Mouse (Mus musculus) gastrocnemius, postnatal 10 days (tissue): ENCODE results near the gene Itpr1. TPM values are rescaled to one million over a fixed set of nuclear protein-coding genes. Genes with fewer than 3 reads are reported as not detected.

Experiments
- DNase-seq: peaks from one replicate; pipeline ENCODE4 v3.0.0; 2021; ENCODE audit warnings: mixed read lengths
- total RNA-seq, 2 experiments: library from RNA; stranded (reverse); gene quantifications; 2 replicates each; pipeline ENCODE4 v1.2.3; 2021

Itpr1 gene
- total RNA-seq, 2 experiments from 2014 or later, result 19.7 to 30.6 TPM

DNA sequence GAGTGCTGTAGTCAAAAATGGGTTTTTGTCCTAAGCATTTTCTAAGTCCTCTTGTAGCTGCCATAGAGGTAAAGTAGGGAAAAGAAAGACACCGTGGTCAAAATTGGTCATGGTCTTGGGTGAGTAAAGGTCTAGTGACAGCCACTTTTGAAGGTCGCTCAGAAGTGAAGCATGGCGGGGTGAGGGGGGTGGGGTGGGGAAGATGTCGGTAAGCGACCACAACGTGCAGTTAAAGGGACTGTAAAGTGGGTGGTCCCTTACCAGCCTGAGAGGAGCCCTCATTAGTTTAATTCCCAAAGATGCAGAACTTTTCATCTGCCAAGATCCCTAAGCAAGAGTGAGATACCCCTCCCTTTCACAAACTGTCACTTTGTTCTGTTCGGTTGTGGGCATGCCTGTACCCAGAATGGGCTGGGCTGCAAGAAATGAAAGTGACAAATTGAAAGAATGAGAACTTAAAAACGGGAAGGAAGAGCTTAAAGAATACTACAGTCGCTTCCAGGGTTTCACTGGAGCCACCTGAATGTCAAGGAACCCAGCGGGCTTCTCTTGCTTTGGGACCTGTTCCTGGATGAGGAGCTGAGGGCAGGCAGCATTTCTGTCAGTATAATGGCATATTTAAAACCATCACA is 1.5 kb downstream of the Itpr1 start:
- no peak for DNase-seq

DNA sequence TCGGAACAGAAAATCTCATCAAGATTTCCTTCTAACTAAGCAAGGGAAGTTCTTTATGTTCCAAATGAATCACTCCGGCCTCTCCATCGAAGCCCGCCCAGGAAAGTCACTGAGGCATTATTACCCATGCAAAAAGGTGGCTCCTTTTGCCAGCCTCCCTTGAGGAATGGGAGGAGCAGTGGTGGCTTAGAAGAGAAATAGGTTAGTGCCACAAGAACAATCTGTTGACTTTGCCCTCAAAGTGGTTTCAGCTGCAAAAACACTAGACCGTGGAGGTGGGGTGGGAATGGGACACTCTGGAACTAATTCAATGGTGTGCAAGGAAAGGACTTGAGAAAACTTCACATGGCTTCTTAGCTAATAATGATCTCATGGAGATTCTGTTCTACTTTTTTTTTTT is 3.2 kb downstream of the Itpr1 start:
- DNase-seq, result no peak

DNA sequence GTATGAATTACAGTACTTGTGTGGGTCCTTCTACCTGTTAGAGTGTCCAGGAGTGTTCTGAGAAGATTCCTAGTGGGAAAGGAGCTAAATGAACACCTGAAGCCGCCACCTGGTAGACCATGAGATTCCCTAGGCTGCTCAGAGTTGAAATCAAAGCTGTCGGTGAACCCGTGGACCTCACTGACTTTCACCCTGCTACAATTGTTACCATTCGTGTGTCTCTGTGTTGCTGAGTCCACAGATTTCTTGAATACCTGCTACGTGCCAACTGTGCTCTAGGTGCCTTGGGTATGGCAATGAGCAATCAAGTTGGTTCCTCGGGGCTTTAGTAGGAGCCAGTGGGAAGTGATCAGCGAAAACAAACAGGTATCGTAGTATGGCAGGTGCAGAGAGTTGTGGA is 3.9 kb downstream of the Itpr1 start:
- no peak for DNase-seq

DNA sequence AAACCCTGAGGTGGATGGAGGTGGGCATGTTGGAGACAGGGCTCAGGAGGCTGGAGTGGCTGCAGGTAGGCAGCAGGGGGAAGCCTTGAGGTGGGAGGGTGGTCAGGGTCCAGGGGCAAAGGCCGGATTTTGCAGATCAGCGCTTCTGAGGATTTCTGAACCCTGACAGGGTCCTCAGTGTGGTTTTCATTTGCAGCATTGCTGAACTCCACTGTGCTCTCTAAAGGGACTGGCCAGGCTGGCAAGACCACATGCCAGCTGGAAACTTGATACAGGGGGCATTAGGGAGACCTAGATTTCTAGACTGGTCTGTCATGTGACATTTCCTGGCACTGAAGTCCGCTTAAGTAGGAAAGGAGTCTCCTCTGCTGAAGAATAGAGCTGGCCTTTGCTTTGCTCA is 5.1 kb downstream of the Itpr1 start:
- no peak for DNase-seq

DNA sequence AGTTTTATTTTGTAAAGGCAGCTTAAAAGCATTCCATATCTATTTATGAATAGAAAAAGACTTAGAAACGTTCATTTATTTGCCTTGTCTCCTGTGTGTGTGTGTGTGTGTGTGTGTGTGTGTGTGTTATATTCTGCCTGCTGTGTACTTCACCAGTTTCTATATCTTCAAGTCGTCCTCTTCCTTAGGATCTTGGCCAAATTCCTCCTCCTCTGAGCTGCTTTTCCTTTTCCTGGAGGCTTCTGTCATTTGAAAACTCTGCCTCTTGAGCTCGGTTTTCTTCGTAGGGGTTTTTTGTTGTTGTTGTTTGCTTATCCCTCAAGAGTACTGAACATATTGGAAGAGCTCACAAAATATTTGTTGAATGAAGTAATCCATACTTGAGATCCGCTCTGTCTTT is 9.5 kb downstream of the Itpr1 start:
- DNase-seq, result no peak

DNA sequence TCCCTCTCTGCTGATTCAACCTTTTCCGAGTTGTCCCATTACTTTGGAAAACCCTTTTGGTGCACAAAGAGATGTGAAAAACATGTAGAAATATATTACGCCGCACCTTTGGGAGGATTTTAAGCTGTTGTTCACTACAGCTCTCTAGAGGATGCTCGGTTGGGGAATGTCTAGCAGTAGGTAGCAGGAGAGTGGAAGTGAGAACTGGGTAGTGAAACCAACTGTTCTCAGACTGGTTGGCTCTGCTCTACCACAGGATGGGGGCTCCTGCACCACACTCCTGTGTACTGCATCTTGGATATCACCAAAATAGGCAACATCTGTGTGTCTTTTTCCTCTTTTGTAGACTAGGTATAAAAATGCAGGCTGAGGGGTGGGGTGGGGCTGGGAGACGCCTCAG is 10.0 kb downstream of the Itpr1 start:
- DNase-seq, result no peak

DNA sequence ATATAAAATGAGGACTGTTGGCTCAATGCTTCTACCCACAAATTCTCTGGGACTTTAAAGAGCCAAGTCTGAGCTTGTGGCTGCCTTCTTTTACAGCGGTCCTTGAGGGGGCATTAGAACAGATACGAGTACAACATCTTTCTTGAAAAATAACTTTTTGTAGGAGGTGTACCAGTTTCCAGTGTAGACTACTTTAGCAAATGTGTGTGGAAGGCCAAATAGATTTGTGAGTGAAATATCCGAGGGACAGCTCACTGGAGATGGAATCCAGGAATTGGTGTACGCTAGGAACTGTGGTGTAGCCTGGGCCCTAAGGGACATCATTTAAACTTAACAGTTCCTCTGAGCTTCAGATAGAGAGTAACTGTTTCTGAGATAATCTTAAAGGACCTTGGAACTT is 11.5 kb downstream of the Itpr1 start:
- DNase-seq, result no peak

DNA sequence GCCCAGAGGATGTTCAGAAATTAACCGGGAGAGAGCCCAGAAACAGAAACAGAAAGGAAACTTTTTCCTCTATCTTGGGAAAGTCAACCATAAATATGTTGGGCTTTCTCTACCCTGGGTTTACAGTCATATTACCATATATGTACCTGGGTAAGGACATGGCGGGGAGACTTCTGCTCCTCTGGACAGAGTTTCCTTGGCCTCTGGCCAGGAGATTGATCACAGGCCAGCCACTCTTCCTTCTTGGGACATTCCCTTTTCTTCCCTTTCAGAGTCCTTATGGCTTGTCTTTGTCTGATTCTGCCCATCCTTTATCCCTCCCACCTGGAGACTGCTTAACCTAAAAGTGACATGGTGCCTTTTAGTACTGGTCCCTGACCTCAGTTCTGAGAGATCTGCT is 12.1 kb downstream of the Itpr1 start:
- DNase-seq, result no peak

DNA sequence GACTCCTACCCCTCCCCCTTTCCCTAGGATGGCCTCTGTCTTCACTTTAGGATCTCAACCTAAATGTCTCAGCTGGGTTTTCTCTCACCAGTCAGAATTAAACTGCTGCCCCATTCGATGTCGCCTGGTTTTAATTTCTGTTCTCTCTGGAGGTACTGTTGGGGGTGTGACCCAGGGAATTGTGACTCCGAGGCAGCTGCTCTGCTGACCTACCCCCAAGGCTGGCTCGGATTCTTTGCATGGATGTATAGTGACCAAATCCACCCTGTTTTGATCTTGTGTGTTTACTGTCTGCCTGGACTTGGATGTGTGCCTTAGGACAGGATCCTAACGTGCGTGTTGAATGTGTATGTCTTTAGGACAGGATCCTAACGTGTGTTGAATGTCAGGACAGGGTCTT is 13.3 kb downstream of the Itpr1 start:
- DNase-seq, result no peak

DNA sequence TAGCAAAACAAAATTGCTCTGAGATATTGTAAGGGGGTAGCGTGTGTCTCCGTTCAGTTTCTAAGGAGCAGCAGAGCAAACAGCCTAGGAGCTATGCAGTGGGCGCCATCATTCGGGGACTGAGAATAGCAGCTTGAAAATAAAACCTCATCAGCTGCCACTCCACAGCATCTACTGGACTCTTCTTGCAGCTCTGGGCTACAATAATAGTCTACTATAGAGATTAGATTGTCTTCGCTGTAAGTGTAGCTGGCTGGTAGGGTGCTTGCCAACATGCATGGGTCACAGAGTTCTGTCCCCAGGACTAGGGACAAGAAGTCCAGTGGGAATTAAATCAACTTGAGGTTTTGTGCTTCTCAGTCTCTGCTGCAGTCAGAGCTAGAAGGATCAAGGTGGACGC is 14.6 kb downstream of the Itpr1 start:
- DNase-seq, result no peak

DNA sequence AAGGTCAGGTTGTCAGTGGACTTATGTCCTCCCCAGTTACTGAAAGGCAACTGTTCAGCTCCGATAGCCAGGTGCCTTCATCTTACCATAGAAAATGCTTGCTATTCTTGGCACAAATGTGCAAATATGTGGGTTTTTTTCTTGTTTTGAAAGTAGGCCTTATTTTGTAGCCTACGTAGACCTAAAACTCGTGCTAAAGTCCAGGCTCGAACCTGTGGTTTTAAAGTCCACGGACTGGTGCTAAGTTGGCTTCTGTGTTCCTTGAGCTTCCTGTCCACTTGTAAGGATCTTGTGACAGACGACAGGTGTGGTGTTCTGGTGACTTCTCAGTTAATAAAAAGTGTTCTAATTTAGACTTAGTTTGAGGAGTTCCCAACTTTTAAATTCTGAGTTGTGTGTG is 15.2 kb downstream of the Itpr1 start:
- no peak for DNase-seq

DNA sequence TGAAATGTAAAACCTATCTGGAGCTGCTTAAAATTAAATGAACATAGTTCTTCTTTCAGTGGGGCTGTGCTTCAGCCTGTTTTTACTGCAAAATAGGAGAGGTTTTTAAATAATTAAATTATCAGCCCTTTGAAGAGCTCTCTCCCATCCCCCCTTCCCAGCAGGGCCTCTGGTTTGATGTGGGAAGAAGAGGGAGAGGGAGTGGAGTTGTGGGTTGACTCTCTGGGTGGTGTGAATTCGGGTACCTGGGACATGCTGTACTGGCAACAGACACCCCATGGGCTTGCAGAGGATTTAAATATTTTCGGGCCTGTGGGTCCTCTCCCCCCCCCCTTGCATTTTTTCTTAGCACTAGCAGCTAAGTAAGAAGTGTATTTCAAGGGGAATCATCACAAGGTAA is 15.7 kb downstream of the Itpr1 start:
- DNase-seq, result no peak

DNA sequence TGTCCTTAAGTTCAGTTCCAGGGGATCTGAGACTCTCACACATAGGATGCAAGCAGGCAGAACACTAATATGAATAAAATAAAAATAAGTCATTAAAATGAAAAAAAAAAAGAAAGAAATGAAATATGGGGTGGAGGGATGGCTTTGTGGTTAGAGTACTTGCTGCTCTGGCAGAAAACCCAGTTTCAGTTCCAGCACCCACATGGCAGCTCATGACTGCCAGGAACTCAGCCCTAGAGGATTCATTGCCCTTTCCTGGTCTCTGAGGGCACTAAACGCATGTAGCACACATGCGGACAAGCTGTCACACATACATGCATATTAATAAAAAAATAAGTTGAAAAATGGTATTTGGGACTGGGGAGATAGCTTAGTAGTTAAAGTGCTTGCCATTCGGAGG is 17.7 kb downstream of the Itpr1 start:
- no peak for DNase-seq

DNA sequence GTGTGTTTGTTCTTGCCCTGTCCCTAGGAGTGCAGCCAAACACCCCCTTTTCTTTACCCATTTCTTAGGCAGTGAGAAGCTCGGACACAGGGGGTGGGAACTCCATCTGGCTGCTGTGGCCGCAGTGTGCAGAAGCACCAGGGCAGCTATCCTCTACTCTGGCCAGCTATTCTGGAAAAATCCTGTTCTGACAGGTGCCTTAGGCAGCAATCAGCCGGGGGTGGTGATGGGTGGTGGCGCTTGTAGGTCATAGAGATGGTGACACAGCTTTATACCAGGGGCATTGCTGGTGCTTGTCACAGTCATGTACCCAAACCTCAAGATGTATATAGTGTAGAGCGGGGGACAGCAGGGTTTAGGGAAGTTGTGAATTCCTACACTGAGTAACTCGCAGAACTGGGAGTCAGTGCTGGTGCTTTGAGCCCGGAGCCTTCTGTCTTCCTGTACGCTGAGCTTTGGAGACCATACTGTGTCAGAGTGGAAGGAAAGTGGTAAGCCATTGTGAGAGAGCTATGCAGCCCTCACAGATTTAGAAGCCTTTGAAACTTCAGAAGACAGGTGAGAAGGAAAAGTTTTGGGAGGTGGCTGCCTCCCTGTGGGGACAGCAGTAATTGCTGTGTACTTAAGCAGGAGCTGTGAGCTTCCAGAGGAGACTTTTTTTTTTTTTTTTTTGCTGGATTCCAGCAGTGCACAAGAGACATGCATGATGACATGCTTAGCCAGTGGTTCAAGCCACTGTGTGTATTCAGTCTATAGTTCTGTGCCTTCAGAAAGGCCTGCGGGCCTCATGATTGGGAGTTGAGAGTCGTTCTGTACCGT is 19.2 kb downstream of the Itpr1 start:
- DNase-seq, result no peak

DNA sequence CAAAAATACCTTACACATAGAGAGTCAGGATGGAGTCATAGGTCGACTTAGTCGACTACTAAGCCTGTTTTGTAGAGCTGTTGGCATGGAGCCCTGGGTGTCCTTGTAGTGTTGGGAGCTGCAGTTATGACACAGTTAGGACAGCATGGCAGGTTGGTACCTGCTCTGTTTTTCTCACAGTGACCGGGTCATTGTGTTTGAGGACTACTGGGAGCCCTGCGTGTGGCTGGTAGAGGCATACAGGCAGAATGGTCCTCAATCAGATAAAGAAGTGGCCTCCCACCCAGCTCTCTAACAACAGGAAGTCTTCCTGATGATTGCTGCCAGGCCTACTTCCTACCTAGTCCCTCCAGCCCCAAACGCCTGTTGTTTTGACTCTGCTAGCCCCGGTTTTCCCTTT is 20.2 kb downstream of the Itpr1 start:
- no peak for DNase-seq

DNA sequence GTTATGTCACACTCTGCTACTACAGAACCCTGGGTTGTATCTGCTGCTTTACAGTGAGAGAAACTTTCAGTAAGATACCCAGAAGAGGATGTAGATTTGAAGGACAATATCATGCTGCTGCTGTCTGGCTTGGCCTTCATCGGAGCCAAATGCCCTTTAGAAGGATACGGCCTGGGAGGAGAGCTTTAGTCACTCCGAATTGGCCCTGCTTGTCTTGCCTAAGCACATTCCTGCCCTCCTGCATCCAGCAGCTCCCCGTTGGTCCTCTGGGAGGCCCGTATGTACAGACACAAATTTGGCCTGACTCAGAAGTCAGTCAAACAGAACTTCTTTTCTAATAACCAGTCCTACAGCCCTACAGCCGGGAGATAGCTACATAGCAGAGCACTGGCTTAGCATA is 21.6 kb downstream of the Itpr1 start:
- no peak for DNase-seq

DNA sequence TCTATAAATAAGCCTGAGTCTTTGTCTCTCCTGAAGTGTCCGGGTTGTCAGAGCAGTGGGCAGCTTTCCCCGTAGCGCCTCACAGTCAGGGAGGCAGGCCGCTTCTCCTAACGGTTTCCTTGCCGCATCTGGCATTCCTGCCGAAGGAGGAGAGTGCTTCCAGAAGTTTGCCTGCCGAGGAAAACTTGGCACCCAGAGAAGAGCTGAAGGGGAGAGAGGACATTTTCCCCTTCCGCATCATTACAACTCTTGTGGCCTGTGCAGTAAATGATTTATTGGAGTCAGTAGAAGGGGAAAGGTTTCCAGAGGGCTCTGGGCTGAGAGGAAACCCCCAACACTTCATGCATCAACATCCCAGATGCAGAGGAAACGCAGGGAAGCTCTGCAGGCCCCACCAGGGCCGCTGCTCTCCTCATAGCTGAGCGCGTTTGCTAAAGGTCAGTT is 22.8 kb downstream of the Itpr1 start:
- DNase-seq, result no peak

DNA sequence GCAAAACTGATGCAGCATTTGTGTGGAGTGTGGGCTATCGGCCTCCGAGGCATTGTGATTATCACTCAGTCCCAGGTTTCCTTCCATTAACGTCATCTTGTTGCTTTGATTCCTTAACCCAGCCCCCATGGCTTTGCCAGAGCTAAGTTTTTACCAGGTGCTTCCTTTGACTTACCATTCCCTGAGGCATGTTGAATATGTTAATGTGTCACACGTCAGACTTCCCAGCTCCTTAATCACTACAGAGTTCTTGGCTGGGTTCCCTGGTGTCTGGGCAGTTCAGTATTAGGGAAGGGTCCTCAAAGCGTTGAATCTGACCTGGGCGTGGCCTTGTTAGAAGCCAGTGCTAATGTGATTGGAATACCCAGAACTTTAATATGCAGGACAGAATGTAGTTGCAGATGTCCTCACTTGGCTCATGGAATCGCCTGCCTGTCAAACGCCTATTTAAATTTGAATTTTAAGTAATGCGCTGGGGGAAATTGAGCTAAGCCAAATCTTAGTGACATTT is 23.6 kb downstream of the Itpr1 start:
- no peak for DNase-seq

DNA sequence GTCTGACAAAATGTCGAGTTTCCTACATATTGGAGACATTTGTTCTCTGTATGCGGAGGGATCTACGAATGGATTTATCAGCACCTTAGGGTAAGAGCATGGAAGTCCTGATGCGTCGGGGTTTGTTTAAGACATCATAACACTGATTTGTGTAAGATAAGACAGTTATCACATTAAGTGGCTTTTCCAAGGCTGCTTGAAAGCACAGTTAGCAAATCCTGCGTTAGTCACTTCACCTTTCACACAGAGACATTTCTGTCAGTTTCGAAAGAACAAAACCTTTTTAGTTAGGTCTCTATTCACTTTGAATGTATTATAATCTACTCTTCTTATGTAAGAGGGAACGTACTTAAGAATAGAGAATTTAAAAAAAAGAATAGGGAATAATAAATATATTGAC is 24.1 kb downstream of the Itpr1 start:
- no peak for DNase-seq

DNA sequence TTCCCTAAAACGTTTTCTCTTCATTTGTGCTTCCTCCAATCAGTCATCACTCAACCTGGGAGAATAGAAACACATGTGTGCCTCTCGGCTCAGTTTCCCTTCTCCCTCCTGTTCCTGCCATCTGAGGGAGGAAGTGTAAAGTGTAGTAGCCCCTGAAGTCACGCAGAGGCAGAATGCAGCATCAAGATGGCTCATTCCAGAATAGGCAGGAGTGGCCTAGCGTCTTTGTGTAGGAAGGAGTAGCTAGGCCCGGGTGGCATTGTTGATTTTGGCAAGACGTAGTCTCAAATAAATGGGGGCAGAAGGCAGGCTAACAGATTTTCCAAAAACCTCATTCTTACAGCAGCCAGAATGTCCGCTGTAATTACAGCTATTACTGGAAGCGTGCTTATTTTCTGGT is 24.7 kb downstream of the Itpr1 start:
- DNase-seq, result no peak

DNA sequence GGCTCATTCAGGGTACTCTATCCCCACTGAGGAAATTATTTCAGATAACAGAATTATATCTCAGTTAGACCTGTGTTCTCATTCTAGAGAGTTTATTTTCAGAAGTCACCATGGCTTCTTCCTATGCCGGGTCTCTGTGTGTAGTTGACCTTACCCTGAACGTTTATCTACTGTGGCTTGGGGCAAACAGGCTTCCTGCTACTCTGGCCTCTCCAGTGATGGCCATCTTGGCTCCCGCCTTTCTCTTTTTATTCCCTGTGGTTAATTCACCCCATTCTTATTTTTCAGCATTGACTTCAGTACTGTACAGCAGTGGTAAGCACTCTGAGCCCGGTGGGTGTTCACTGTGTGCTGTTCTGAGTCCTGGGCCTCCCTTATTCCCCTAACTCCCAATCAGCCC is 25.1 kb downstream of the Itpr1 start:
- no peak for DNase-seq

DNA sequence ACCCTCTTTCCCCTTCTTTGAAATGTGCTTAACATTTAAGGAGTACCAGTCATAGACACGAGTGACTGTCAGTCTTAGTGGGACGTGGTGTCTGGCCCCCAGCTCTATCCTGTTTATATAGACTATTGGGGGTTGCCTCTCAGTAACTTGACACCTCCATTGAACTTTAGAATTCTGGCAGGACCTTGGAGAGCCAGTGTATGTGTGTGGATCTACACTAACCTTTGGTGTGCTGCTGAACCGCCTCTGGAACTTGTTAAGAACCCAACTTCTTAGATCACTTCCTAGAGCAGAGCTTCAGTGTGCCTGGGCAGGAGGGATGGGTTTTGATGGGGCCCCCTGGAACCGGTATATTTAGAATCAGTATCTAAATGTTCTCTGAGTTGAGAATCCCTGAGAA is 26.2 kb downstream of the Itpr1 start:
- no peak for DNase-seq

DNA sequence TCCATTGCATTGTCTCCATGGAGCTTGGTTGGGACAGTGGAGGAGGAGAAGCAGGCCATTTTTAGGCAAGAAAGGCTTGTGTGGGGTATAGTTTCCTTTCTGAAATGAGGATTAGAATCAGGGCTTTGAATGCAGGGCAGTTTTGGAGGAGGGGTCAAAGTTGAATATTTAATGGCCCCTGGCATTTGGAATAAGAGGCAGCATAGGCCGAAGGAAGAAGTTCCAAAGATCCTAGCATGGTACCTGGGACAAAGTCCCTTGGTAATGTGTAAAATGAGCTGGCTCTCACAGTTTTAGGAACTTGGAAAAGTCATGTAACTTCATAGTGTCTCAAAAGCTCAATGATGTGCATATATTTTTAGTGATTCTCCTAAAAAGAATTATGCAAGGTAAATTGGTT is 27.1 kb downstream of the Itpr1 start:
- no peak for DNase-seq

DNA sequence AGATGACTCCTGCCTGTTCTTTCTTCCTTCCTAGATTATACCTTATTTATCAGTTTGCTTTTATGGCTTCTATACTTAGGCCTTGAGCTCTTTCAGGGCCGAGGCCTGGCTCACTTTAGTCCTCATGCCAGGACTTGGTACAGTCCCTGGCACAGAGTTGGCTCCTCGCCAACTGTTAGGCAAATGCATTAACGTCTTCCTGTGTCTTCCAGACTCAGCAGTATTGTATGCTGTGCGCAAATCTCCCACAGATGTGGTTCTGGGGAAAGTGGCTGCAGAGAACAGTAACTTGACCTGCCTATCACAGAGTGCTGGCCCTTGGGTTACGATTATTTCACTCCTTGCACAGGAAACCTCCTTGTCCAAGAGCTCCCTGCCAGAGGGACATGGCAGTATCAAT is 27.9 kb downstream of the Itpr1 start:
- DNase-seq, result no peak
